Mouse (Mus musculus): ENCODE measurements around the gene Specc1l.

GRCm38 (mm10) chr10:75355341-75355740 is 143.5 kb downstream of the Specc1l start:
- TF ChIP-seq EP300 (IDR thresholded peaks at IDR 0.05; ENCODE audit: insufficient read depth, low read depth, low read length) (no peak), CTCF (IDR thresholded peaks at IDR 0.05) (no peak)

All from heart, adult 2 months (tissue).